Comparison of ENCODE assay signal across 18 mouse cellular contexts in genomic region chr15:90491558-90491957, GRCm38 (mm10).
DNase-seq lines count a peak whose midpoint lies in the region; ATAC-seq and TF ChIP-seq lines count a peak whose summit lies in the region.
"Had no signal": no experiment of that assay in that cellular context is flagged by ENCODE, and none has a peak within 500 bp of the region (broad histone marks: within the 10 kb centered on the region; RNA-seq: fewer than 3 reads in every experiment).

No protein-coding gene starts in this region.

- H3K4me3 ChIP-seq in hindbrain, embryonic 11.5 days (ENCODE audit: low read depth, low read length) = no peak overlapping the region
- H3K4me3 ChIP-seq in hindbrain, embryonic 10.5 days = no peak overlapping the region
- no peak overlapping the region for H3K4me3 ChIP-seq in lung, embryonic 14.5 days (ENCODE audit: low read depth, low read length)
- H3K4me3 ChIP-seq: erythroblast, embryonic 14.5 days; forebrain, embryonic 15.5 days; heart, embryonic 10.5 days; limb, embryonic 13.5 days; liver, embryonic 15.5 days; midbrain, embryonic 13.5 days; myocyte; neural tube, embryonic 15.5 days had no signal

- peak; percentile 2 to 7 for DNase-seq in cerebellum, postnatal 10 days
- no peak for DNase-seq in cerebellum, adult 18-20 months
- DNase-seq in hindbrain, embryonic 11.5 days (ENCODE audit: low spot score) = peak; percentile 3
- no peak for DNase-seq in hindbrain, embryonic 10.5 days (ENCODE audit: low spot score)
- no peak for DNase-seq in lung, embryonic 14.5 days
- no peak for DNase-seq in lung, postnatal 36 days
- peak; percentile 7 for DNase-seq in ZHBTc4 (ENCODE audit: low read depth, low spot score)
- no peak for DNase-seq in cerebellum, adult 9-10 months

- 77% methylated on average over 6 of the region's 6 CpGs for WGBS in hindbrain, embryonic 11.5 days
- 78% methylated on average over 6 of the region's 6 CpGs for WGBS in hindbrain, embryonic 10.5 days
- 79% methylated on average over 6 of the region's 6 CpGs for WGBS in lung, embryonic 14.5 days

- ATAC-seq in hindbrain, embryonic 11.5 days (ENCODE audit: low FRiP score) = no peak
- no peak for ATAC-seq in lung, embryonic 14.5 days (ENCODE audit: insufficient read depth)
- ATAC-seq: forebrain, embryonic 15.5 days; midbrain, embryonic 13.5 days had no signal

- no peaks in the 10 kb centered on the region for H3K9me3 ChIP-seq in hindbrain, embryonic 11.5 days (ENCODE audit: control insufficient read depth, low read length)
- H3K9me3 ChIP-seq in hindbrain, embryonic 10.5 days = no peaks in the 10 kb centered on the region
- H3K9me3 ChIP-seq in lung, embryonic 14.5 days (ENCODE audit: low read depth, low read length) = no peaks in the 10 kb centered on the region
- H3K9me3 ChIP-seq: forebrain, embryonic 15.5 days; heart, embryonic 10.5 days; limb, embryonic 13.5 days; liver, embryonic 15.5 days; midbrain, embryonic 13.5 days; neural tube, embryonic 15.5 days had no signal

- no peak overlapping the region for H3K27ac ChIP-seq in hindbrain, embryonic 11.5 days (ENCODE audit: low read depth, low read length)
- H3K27ac ChIP-seq in hindbrain, embryonic 10.5 days = no peak overlapping the region
- H3K27ac ChIP-seq in lung, embryonic 14.5 days (ENCODE audit: low read depth) = no peak overlapping the region
- H3K27ac ChIP-seq: forebrain, embryonic 15.5 days; heart, embryonic 10.5 days; limb, embryonic 13.5 days; liver, embryonic 15.5 days; macrophage; midbrain, embryonic 13.5 days; neural tube, embryonic 15.5 days had no signal

- no peaks in the 10 kb centered on the region for H3K27me3 ChIP-seq in hindbrain, embryonic 11.5 days (ENCODE audit: control insufficient read depth, insufficient read depth, low read length)
- H3K27me3 ChIP-seq in hindbrain, embryonic 10.5 days (ENCODE audit: insufficient read depth, poor library complexity, severe bottlenecking) = no peaks in the 10 kb centered on the region
- H3K27me3 ChIP-seq in lung, embryonic 14.5 days (ENCODE audit: insufficient read depth, low read length) = no peaks in the 10 kb centered on the region
- H3K27me3 ChIP-seq: CH12.LX; forebrain, embryonic 15.5 days; limb, embryonic 13.5 days; liver, embryonic 15.5 days; midbrain, embryonic 13.5 days; neural tube, embryonic 15.5 days had no signal

- TF ChIP-seq CTCF in lung, embryonic 14.5 days (IDR thresholded peaks at IDR 0.05; ENCODE audit: low read depth) = peak; percentile 11; the same call in 1 of the 2 replicates

- H3K4me2 ChIP-seq in hindbrain, embryonic 11.5 days (replicated peaks; ENCODE audit: low read depth, low read length) = no peak overlapping the region
- no peak overlapping the region for H3K4me2 ChIP-seq in lung, embryonic 14.5 days
- H3K4me2 ChIP-seq: forebrain, embryonic 15.5 days; limb, embryonic 13.5 days; liver, embryonic 15.5 days; midbrain, embryonic 13.5 days; neural tube, embryonic 15.5 days had no signal

- H3K36me3 ChIP-seq in hindbrain, embryonic 11.5 days (ENCODE audit: control insufficient read depth, insufficient read depth, low read length) = no peaks in the 10 kb centered on the region
- H3K36me3 ChIP-seq in hindbrain, embryonic 10.5 days = no peaks in the 10 kb centered on the region
- H3K36me3 ChIP-seq in lung, embryonic 14.5 days (ENCODE audit: insufficient read depth) = no peaks in the 10 kb centered on the region
- H3K36me3 ChIP-seq: forebrain, embryonic 15.5 days; heart, embryonic 10.5 days; limb, embryonic 13.5 days; liver, embryonic 15.5 days; midbrain, embryonic 13.5 days; neural tube, embryonic 15.5 days had no signal

- no peaks in the 10 kb centered on the region for H3K4me1 ChIP-seq in hindbrain, embryonic 11.5 days (replicated peaks; ENCODE audit: control insufficient read depth, insufficient read depth, low read length)
- no peaks in the 10 kb centered on the region for H3K4me1 ChIP-seq in hindbrain, embryonic 10.5 days (replicated peaks)
- no peaks in the 10 kb centered on the region for H3K4me1 ChIP-seq in lung, embryonic 14.5 days (ENCODE audit: insufficient read depth)
- H3K4me1 ChIP-seq: forebrain, embryonic 15.5 days; heart, embryonic 10.5 days; limb, embryonic 13.5 days; liver, embryonic 15.5 days; midbrain, embryonic 13.5 days; neural tube, embryonic 15.5 days had no signal

- no peak overlapping the region for H3K9ac ChIP-seq in hindbrain, embryonic 11.5 days (ENCODE audit: low read depth, low read length)
- H3K9ac ChIP-seq in lung, embryonic 14.5 days = no peak overlapping the region
- H3K9ac ChIP-seq: forebrain, embryonic 15.5 days; limb, embryonic 13.5 days; liver, embryonic 15.5 days; midbrain, embryonic 13.5 days; neural tube, embryonic 15.5 days had no signal

Comparison
In these comparisons a context has a peak if more than half of its experiments do, and no peak if none do; other contexts are left out.
1. DNase-seq: peak in cerebellum, postnatal 10 days (2 of 2), hindbrain, embryonic 11.5 days (single experiment) and ZHBTc4 (single experiment); none in cerebellum, adult 18-20 months (0 of 2), hindbrain, embryonic 10.5 days (single experiment), lung, embryonic 14.5 days (single experiment), lung, postnatal 36 days (single experiment) and cerebellum, adult 9-10 months (single experiment).